Mouse (Mus musculus) bone marrow, adult 2 months (tissue): ENCODE data around the gene Plk5.

ENCODE experiments used
- CTCF ChIP-seq: fragments of 200-500 bp; IDR thresholded peaks from 2 replicates; pipeline ENCODE4 v1.5.1; 2011; ENCODE audit warnings: low read length, control low read depth; ENCODE audit not compliant: control insufficient read depth, insufficient read depth
- POLR2A ChIP-seq: fragments of 200-500 bp; IDR thresholded peaks from 2 replicates; pipeline ENCODE4 v1.6.1; 2011; ENCODE audit warnings: low read depth, mild to moderate bottlenecking, control low read depth, low read length, borderline replicate concordance; ENCODE audit not compliant: control insufficient read depth

DNA sequence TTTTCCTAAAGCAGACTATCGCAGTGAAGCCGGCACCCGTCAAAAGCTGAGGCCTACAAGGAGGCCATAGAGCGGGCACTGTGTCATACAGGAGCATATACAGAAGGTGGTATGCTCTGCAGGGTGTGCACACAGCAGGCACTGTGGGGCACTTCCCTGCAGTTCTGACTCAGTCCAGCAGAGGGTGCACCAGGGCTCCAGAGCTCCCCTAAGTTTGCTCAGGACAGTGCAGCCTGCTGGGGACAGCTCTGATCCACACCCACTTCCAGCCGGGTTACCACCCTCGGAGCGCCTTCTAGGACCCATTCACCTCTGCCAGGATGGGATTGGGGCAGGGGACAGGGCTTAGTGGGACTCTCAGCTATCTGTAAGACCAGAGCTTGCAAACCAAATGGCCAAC is 6.0 kb upstream of the Plk5 start:
- TF ChIP-seq POLR2A, result no peak
- TF ChIP-seq CTCF, result peak; percentile 96
